Mouse (Mus musculus): ENCODE data around the gene Ppil4.
"Not testable (repeated sequence)": the region's sequence is repeated elsewhere in the genome, so short reads cannot be mapped to it uniquely, and the experiment has no call there.

The Ppil4 gene

GRCm38 (mm10) chr10:7792751-7793385 lies at the start of gene Ppil4, which contains the start of gene Ginm1:
TSS of gene Ppil4 (plus strand) at chr10:7792891.
TSS of gene Ginm1 (minus strand) at chr10:7792824.
- DNase-seq (ENCODE audit: low spot score in 2 of 2): peak; percentile 77 to 89

- not testable (repeated sequence) for DNase-seq (ENCODE audit: low spot score in 2 of 2)
These were observed 47.2 kb upstream of the Ppil4 start for GRCm38 (mm10) chr10:7745528-7745927.

- DNase-seq (ENCODE audit: low spot score in 2 of 2): no peak
These were observed 43.9 kb upstream of the Ppil4 start for GRCm38 (mm10) chr10:7748752-7749151.

GRCm38 (mm10) chr10:7757544-7757943 lies 35.1 kb upstream of the Ppil4 start:
- DNase-seq (ENCODE audit: low spot score in 2 of 2): no peak

DNA sequence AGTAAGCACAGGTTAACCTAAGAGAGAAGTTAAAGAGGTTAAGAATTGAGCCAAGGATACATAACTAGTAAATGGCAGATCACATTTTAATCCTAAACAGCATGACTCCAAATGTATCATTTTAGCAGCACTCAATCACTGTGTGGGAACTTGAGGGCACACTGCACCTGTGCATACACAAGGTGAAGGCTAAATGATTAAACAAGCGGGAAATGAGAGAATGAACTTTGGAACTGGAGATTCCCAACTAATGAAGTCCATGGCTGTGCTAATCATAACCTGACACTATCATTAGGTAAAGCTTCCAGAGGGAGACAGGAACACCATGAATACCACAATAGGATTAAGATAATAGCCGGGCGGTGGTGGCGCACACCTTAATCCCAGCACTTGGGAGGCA lies 20.3 kb upstream of the Ppil4 start:
- no peak for DNase-seq (ENCODE audit: low spot score in 2 of 2)

DNA sequence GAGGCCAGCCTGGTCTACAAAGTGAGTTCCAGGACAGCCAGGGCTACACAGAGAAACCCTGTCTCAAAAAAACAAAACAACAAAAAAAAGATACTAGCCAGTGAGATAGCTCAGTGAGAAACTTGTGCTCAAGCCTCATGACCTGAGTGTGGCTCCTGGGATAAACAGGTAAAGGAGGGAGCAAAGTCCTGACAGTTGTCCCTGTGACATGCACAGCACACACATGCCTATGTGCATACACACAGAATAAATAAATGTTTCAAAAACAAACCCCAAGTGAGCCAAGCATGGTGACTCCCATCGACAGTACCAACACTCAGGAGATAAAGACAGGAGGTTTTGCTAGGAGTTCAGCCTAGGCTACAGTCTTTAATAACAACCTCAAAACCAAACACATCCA lies 19.9 kb upstream of the Ppil4 start:
- DNase-seq (ENCODE audit: low spot score in 2 of 2): no peak

- DNase-seq (ENCODE audit: low spot score in 2 of 2): no peak
These were observed 17.3 kb upstream of the Ppil4 start for GRCm38 (mm10) chr10:7775421-7775820.

DNA sequence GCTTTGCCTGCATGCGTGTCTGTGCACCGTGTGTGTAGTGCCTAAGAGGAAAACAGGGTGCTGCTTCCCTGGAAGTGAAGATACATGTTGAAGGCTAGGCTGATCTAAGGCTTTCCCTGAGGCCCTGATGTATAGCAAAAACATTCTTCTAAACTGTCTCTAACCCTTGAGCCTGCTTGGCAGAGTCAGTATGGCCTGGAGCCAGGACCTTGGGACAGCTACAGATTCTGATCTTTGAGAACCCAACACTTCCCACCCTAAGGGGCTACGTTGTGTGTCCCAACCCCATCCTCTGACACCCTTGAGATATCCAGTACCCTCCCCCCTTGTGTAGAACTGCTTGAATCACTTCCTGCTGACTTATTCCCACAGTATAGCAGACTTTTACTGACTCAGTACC lies 14.3 kb upstream of the Ppil4 start:
- DNase-seq (ENCODE audit: low spot score in 2 of 2): no peak

DNA sequence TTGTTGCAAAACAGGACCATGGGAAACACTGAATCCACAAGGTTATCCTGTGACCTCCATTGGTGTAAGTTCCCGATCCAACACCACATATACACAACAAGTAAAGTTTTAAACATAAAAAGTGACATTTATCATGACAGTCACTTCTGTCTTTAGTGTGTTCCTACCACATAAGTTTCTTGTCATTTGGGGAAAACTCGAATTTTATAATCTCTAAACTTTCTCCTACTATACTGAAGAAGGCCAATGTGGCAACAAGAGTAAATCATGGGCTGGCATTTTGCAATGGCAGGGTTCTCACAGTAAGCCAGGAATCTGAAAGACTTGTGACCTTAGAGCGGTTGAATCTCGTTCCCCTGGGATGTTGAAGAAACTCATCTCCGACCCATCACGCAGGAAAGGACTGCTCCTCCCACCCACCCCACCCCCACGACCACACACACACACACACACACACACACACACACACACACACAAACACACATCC lies 12.9 kb upstream of the Ppil4 start:
- no peak for DNase-seq (ENCODE audit: low spot score in 2 of 2)

GRCm38 (mm10) chr10:7780238-7781176 lies 12.2 kb upstream of the Ppil4 start:
- peak; percentile 81 to 89 for DNase-seq (ENCODE audit: low spot score in 2 of 2)

DNA sequence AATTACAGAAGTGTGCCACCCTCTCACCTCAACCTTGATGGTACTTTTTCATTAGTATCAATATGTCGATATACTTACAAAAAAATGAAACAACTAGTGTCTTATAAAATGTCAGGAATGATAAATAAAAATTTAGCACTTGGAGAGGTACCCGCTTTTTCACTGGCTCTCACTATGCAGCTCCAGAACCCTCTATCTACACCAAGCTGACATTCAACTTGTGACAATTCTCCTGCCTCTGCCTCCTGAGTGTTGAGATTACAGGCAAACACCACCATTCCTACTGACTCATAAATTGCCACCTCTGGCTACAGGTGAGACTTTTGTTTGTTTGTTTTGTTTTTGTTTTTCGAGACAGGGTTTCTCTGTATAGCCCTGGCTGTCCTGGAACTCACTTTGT lies 11.5 kb upstream of the Ppil4 start:
- no peak for DNase-seq (ENCODE audit: low spot score in 2 of 2)

- DNase-seq (ENCODE audit: low spot score in 2 of 2): no peak
These were observed 5.4 kb upstream of the Ppil4 start for GRCm38 (mm10) chr10:7787319-7787718.

DNA sequence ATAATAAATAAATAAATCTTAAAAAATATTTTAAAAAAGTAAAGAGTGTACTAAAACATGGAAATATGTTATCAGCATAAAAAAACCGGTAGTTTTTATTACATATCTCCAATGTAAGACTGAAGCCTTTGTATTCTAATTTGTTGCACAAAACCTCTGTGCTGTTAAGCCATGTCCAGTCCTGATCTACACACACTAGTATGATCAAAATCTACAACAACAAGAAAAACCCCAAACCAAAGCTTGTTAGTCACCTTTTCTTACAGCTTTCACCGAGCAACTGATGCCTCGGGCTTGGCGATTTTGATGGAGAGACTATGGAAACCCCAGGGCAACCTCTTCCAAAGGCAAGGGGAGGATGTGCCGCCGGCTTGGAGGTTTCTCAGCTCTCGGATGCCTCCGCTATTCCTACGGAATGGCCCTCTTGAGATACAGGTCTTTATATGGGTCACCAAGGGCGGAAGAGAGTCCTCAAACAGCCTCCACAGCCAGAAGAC lies 389 bp upstream of the Ppil4 start:
- DNase-seq (ENCODE audit: low spot score in 2 of 2): no peak

- DNase-seq (ENCODE audit: low spot score in 2 of 2): no peak
These were observed 8.6 kb downstream of the Ppil4 start for GRCm38 (mm10) chr10:7801258-7801657.

- DNase-seq (ENCODE audit: low spot score in 2 of 2): no peak
These were observed 9.9 kb downstream of the Ppil4 start for GRCm38 (mm10) chr10:7802519-7803140.

GRCm38 (mm10) chr10:7809937-7810336 lies 17.2 kb downstream of the Ppil4 start:
- peak in 1 of 2 experiments; percentile 25 for DNase-seq (ENCODE audit: low spot score in 2 of 2)

DNA sequence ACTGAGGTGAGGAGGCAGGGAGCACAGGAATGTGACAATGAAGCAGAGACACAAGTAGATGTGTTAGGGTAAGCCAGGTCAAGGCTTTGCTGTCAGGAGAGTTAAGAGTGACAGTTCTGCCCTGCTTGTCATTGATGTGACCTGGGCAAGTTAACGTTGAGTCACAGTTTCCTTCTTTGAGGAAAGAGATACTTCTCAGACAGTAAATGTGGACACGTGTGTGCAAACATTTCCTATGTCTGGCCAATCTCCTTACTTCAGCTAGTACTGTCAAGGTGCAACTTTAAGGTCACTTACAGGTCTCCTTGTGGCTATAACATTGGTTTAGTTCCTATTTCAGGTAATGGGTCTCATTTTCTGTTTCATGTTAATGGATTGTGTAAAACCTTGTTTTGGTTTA lies 23.8 kb downstream of the Ppil4 start:
- no peak for DNase-seq (ENCODE audit: low spot score in 2 of 2)

DNA sequence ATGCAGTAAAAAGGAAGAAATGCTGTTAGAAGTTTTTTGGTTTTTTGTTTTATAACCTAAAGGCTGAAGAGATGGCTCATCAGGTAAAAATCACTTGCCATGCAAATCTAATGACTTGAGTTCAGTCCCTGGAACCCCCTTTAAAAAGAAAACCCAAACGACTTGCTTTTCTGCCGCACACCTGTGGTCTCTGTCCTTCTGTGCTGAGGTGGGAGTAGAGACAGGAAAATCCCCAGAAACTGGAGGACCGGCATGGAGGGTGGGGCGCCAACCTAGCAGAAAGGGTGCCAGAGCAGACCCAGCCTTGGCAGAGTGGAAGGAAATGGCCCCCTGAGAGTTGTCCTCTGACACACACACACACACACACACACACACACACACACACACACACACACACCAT lies 26.0 kb downstream of the Ppil4 start:
- DNase-seq (ENCODE audit: low spot score in 2 of 2): no peak

DNA sequence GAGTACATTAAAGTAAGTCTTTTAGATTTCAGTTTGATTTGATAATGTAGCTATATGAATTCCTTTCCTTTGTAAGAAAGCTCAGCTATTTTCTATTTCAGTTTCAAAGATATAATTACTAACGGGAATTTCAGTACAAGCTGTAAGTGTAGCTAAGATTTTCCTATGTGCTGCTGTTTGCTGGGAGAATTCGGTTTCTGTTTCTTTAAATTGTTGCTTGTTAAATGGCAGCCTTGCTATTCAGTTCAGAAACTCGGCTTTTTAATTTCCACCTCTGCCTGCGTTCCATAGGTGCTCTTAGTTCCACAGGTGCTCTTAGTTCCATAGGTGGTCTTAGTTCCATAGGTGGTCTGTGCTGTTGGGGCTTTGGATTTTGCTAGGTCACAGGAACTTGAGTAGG lies 26.5 kb downstream of the Ppil4 start:
- no peak for DNase-seq (ENCODE audit: low spot score in 2 of 2)

DNA sequence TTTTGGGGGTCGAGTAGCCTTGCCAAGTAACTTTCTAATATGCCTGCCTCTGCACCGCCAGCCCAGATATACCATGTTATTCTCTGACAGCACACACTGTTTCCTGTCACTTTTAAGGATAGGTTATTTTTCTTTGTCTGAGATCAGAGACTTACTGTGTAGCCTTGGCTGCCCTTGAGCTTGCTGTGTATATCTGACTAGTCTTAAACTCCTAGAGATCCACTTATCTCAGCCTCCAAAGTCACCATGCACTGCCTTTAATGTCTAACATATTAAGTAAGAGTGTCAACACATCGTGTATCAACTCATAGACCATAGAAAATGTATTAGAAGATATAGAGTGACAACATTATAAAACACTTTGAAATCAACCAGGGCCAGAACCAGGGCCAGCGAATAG lies 26.9 kb downstream of the Ppil4 start:
- DNase-seq (ENCODE audit: low spot score in 2 of 2): no peak

DNA sequence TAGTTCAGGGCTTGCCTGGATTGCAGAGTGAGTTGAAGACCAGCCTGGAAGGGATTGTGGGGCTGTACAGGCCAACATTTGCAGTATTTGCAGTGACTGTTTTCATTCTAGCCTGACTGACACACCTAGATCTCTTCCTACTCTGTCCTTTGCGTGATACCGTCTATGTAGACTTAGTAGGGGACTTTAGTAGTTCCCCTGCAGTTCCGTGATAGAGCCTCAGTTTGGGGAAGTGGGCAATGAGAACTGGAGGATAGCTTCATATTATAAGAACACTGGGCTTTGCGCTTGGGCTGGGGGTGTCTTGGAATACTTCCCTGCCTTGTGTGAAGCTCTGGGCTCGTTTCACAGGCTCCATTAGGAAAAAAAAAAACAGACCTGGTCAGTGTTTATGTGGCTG lies 27.5 kb downstream of the Ppil4 start:
- DNase-seq (ENCODE audit: low spot score in 2 of 2): no peak

DNA sequence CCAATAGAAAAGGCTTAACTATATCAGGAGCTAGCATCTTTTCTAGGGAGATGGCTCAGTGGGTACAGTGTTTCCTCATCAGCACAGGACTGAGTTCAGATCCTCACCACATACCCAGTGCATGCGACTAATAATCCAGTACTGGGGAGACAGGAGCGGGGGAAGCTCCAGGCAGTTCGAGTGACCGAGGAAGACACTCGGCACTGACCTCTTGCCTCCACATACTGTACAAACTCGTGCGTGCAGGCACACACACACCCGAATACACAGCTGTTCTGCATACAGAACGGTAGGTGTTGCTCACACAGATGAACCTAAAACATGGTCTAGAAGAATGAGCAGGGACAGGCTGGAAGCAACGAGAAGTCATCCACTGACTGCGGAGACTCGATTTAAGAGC lies 29.3 kb downstream of the Ppil4 start:
- DNase-seq (ENCODE audit: low spot score in 2 of 2): no peak

Measured in spleen, postnatal 14 days (tissue).